Mouse (Mus musculus) heart, postnatal 0 days (tissue): Measurements from ENCODE around the gene Akap6. TPM values are rescaled to one million over a fixed set of nuclear protein-coding genes. Genes with fewer than 3 reads are reported as not detected.
A peak's percentile ranks its signal among the peaks of the same experiment; 100 is the strongest.

ENCODE experiments used
- ATAC-seq: fragments of 200-750 bp; cut with Nextera tagmentation; 2 replicates; pipeline ENCODE4 v1.8.0; 2017; ENCODE audit warnings: low read depth, moderate number of reproducible peaks, moderate library complexity; ENCODE audit not compliant: insufficient read depth
- DNase-seq: peaks from one replicate; pipeline ENCODE4 v3.0.0-alpha.2; 2016; ENCODE audit warnings: low spot score
- H3K27ac ChIP-seq: fragments of 300-500 bp; sonication (generic); 2 replicates; pipeline ENCODE4 v1.5.1; 2014; ENCODE audit warnings: low read depth, mild to moderate bottlenecking
- H3K27me3 ChIP-seq: fragments of 300-500 bp; sonication (generic); 2 replicates; pipeline ENCODE4 v1.6.1; 2014; ENCODE audit warnings: low read length, mixed read lengths; ENCODE audit not compliant: control insufficient read depth, insufficient read depth
- H3K36me3 ChIP-seq: fragments of 300-500 bp; sonication (generic); replicated peaks from 2 replicates; pipeline ENCODE4 v1.6.1; 2014; ENCODE audit warnings: low read length, mixed read lengths; ENCODE audit not compliant: control insufficient read depth, insufficient read depth
- H3K4me1 ChIP-seq: fragments of 300-500 bp; sonication (generic); 2 replicates; pipeline ENCODE4 v1.6.1; 2014; ENCODE audit warnings: antibody characterized with exemption; ENCODE audit not compliant: control insufficient read depth, insufficient read depth
- H3K4me2 ChIP-seq: fragments of 300-500 bp; sonication (generic); 2 replicates; pipeline ENCODE4 v1.6.1; 2014; ENCODE audit warnings: low read depth, mild to moderate bottlenecking, low read length, moderate library complexity
- H3K4me3 ChIP-seq: fragments of 300-500 bp; sonication (generic); 2 replicates; pipeline ENCODE4 v1.5.1; 2014; ENCODE audit warnings: low read depth, low read length
- H3K9ac ChIP-seq: fragments of 300-500 bp; sonication (generic); replicated peaks from 2 replicates; pipeline ENCODE4 v1.6.1; 2014; ENCODE audit warnings: low read depth, low read length, mixed read lengths
- H3K9me3 ChIP-seq: fragments of 300-500 bp; sonication (generic); replicated peaks from 2 replicates; pipeline ENCODE4 v1.6.1; 2016; ENCODE audit warnings: low read length; ENCODE audit not compliant: control insufficient read depth
- CTCF ChIP-seq: IDR thresholded peaks from 2 replicates; pipeline ENCODE4 v1.5.1; 2016; ENCODE audit warnings: antibody characterized with exemption, control low read depth, low read depth
- EP300 ChIP-seq: IDR thresholded peaks from 2 replicates; pipeline ENCODE4 v1.6.1; 2016; ENCODE audit warnings: antibody characterized with exemption, low read depth
- WGBS: fragments of 180-500 bp; shearing (Covaris S2); extraction: QIAGEN DNeasy Blood & Tissue Kit; methylation state at CpG from one replicate; pipeline ENCODE4 v1.1.7; 2014; 5-methylcytosine and 5-hydroxymethylcytosine counted together
- polyA plus RNA-seq: library from polyadenylated mRNA; unstranded; fragments of >200 nt; fragmentation: Nextera tagmentation; extraction: Ambion mirVana; gene quantifications from 2 replicates; pipeline ENCODE4 v1.2.1, GENCODE M21; 2015
- total RNA-seq: library from RNA; depleted of rRNA; stranded (reverse); fragments of >200 nt; gene quantifications from 2 replicates; pipeline ENCODE4 v1.2.3, GENCODE M21; 2014; ENCODE audit warnings: low replicate concordance

Gene Akap6
- total and polyA plus RNA-seq, 2 experiments from 2014 or later = 10.3 to 53.2 TPM

DNA sequence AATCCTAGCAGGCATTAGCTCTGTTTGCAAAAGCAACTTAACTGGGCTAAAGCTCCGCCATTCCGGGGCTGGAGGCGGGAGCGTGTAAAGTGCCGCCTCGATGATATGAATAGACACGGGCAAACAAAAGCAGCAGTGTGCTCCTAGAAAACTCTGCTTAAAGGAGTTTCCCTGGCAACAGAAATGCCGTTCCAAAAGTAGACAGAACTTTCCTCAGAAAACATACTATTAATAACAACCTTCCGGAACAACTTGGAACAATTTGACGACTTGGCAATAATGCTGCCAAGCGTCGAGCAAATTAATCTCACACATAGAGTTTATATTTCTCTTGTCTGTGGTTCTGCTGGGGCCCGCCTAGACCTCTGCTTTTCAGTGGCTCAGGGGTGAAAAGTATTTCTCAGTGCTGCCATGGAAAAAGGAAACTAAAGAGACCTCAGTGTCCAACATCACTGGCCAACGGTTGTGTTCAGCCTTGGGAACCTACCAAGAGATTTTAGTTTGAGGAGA, 334.3 kb downstream of the Akap6 start:
- TF ChIP-seq EP300 = no peak
- no peak for TF ChIP-seq CTCF
- H3K9me3 ChIP-seq = no peaks in the 10 kb centered on the region
- ATAC-seq (peak; percentile 78), DNase-seq (peak; percentile 45)
- H3K27me3 ChIP-seq = no peaks in the 10 kb centered on the region
- H3K4me3 ChIP-seq = peak overlapping the region; percentile 14
- H3K36me3 ChIP-seq = no peaks in the 10 kb centered on the region
- H3K9ac ChIP-seq = 0 out of 2 replicates have a peak overlapping the region, but pooled peaks have one; percentile 13
- peaks cover 13% of the 10 kb centered on the region; the same call in 1 of the 2 replicates for H3K4me1 ChIP-seq
- H3K27ac ChIP-seq = peak overlapping the region; percentile 69
- WGBS = 14% methylated on average over 14 of the region's 14 CpGs
- H3K4me2 ChIP-seq = peak overlapping the region; percentile 47

DNA sequence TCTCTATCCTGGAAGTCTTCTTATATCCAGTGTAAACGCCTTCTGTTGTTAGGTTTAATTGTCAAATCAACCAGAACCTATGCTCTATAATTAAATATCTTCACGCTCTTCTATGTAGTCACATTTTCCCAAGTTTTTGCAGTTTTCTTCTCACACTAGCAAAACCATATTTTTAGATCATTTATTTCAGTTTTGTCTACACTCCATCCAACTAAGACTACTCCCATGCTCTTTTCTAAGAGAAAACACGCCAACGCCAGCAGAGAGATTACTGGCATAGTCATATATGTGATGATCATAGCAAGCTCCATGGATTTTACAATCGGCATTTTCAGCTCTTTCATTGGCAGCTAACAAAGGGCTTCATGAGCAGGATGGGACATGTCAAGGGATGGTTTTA, 341.5 kb downstream of the Akap6 start:
- H3K9ac ChIP-seq = no peak overlapping the region
- no peak overlapping the region for H3K4me2 ChIP-seq
- DNase-seq (no peak), ATAC-seq (no peak)
- no peaks in the 10 kb centered on the region for H3K4me1 ChIP-seq
- no peak overlapping the region for H3K4me3 ChIP-seq
- H3K36me3 ChIP-seq = no peaks in the 10 kb centered on the region
- no peak overlapping the region for H3K27ac ChIP-seq
- no peaks in the 10 kb centered on the region for H3K27me3 ChIP-seq
- no peaks in the 10 kb centered on the region for H3K9me3 ChIP-seq
- TF ChIP-seq CTCF (no peak), EP300 (no peak)
- WGBS = 89% methylated on average over 5 of the region's 5 CpGs

DNA sequence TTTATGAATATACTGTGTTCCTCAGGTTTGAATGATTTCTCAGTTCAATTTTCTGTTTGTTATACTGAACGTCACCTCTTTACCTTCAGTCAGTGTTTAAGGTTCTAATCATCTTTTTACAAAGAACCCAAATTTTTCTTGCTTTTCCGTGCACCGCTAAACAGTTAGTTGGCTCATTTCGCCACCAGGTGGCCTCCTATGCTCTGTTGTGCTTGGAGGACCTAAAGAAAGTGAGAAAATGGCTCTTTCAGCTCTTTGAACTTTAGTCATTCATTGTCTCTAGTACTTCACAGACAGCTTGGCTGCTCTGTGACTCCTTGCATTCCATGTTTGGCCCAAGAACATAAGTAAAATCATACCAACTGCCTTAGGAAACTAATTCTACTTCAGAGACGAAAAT, 343.6 kb downstream of the Akap6 start:
- Histone ChIP-seq H3K27ac (no peak overlapping the region), H3K36me3 (no peaks in the 10 kb centered on the region), H3K9ac (no peak overlapping the region), H3K4me3 (no peak overlapping the region), H3K27me3 (no peaks in the 10 kb centered on the region), H3K9me3 (no peaks in the 10 kb centered on the region), H3K4me2 (no peak overlapping the region), H3K4me1 (no peaks in the 10 kb centered on the region)
- 47% methylated on average over 5 of the region's 5 CpGs for WGBS
- ATAC-seq (no peak), DNase-seq (peak; percentile 46)
- TF ChIP-seq CTCF (peak; percentile 69), EP300 (no peak)

GRCm38 (mm10) chr12:53057606-53058005, 358.4 kb downstream of the Akap6 start:
- no peak for TF ChIP-seq CTCF
- TF ChIP-seq EP300 = no peak
- no peaks in the 10 kb centered on the region for H3K36me3 ChIP-seq
- H3K27ac ChIP-seq = no peak overlapping the region
- peaks cover 7% of the 10 kb centered on the region; the same call in 1 of the 2 replicates for H3K4me1 ChIP-seq
- no peak overlapping the region for H3K4me2 ChIP-seq
- ATAC-seq = no peak
- DNase-seq = no peak
- no peak overlapping the region for H3K4me3 ChIP-seq
- 81% methylated on average over 7 of the region's 7 CpGs for WGBS
- no peak overlapping the region for H3K9ac ChIP-seq
- H3K9me3 ChIP-seq = no peaks in the 10 kb centered on the region
- H3K27me3 ChIP-seq = no peaks in the 10 kb centered on the region

- no peak for ATAC-seq
- no peaks in the 10 kb centered on the region for H3K27me3 ChIP-seq
- H3K9me3 ChIP-seq = no peaks in the 10 kb centered on the region
- H3K4me1 ChIP-seq = peaks cover 7% of the 10 kb centered on the region; the same call in 1 of the 2 replicates
- H3K4me2 ChIP-seq = no peak overlapping the region
- WGBS = 80% methylated on average over 6 of the region's 6 CpGs
- TF ChIP-seq EP300 = no peak
- TF ChIP-seq CTCF = no peak
- no peaks in the 10 kb centered on the region for H3K36me3 ChIP-seq
- H3K4me3 ChIP-seq = no peak overlapping the region
- H3K9ac ChIP-seq = no peak overlapping the region
- H3K27ac ChIP-seq = no peak overlapping the region
- DNase-seq = no peak
Observed at GRCm38 (mm10) chr12:53060903-53061302, 361.7 kb downstream of the Akap6 start.
